Mouse (Mus musculus) small intestine, adult 2 months (tissue): ENCODE results near the gene Clmn.

ENCODE experiments used
- CTCF ChIP-seq: fragments of 200-500 bp; IDR thresholded peaks from 2 replicates; pipeline ENCODE4 v1.5.1; 2012; ENCODE audit warnings: low read depth, mild to moderate bottlenecking, control low read depth, inconsistent platforms, low read length, moderate library complexity, mixed read lengths; ENCODE audit not compliant: insufficient replicate concordance, insufficient read length; ENCODE audit errors: extremely low read depth
- POLR2A ChIP-seq: fragments of 200-500 bp; IDR thresholded peaks from 2 replicates; pipeline ENCODE4 v1.6.1; 2012; ENCODE audit warnings: low read depth, mild to moderate bottlenecking, control low read depth, inconsistent platforms, low read length, moderate library complexity

DNA sequence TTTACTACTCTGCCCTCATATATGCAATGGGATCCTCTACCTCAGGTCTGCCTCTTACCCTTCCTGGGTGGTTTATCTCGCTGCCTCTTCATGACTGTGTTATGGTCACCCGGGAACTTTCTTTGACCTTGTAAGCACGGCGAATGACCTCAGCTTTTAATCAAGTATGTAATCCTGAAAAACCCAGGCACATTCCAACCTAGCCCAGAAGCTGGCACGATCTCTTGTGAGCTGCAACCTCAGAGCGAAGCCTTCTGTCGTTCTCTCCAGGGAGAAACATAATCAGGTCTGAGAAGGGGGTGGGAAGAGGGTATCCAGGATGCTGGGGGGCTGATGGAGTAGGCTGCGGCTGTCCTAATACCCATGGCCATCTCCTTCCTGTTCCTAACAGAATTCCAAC, 45.8 kb downstream of the Clmn start:
- TF ChIP-seq POLR2A = no peak
- no peak for TF ChIP-seq CTCF
